Mouse (Mus musculus): ENCODE data around the gene Sik1. TPM values are rescaled to one million over a fixed set of nuclear protein-coding genes. Genes with fewer than 3 reads are reported as not detected.

Gene Sik1
- polyA plus RNA-seq, 1 experiment from 2014 or later, result 33.6 TPM

DNA sequence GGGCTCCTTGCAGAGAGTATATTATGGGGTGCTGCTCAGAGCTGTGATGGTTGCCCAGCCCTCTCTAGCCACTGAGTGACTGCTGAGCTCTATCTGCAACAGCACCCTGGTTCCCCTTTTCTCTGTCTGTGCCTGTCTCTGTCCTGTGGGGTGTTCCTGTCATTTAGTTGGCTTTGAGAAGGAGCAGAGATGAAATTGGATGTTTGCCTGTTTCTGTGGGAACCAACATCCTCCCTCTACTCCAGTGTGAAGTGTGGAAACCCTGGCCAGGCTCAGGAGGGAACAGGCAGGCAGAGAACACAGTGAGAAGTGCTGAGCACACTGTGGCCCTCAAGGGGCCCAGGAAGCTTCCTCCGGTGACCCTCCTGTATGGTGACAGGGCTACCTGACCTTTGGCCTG, 40.8 kb downstream of the Sik1 start:
- Histone ChIP-seq H3K9me3 (replicated peaks) (no peaks in the 10 kb centered on the region), H3K36me3 (no peaks in the 10 kb centered on the region), H3K9ac (no peak overlapping the region), H3K4me2 (replicated peaks) (no peak overlapping the region), H3K27ac (replicated peaks) (no peak overlapping the region), H3K4me3 (replicated peaks) (no peak overlapping the region), H3K27me3 (no peaks in the 10 kb centered on the region), H3K4me1 (peaks cover 5% of the 10 kb centered on the region)
- no peak for ATAC-seq (ENCODE audit: insufficient number of reproducible peaks, low FRiP score, low TSS enrichment, low read depth)
- 76% methylated on average over 1 of the region's 1 CpGs for WGBS

DNA sequence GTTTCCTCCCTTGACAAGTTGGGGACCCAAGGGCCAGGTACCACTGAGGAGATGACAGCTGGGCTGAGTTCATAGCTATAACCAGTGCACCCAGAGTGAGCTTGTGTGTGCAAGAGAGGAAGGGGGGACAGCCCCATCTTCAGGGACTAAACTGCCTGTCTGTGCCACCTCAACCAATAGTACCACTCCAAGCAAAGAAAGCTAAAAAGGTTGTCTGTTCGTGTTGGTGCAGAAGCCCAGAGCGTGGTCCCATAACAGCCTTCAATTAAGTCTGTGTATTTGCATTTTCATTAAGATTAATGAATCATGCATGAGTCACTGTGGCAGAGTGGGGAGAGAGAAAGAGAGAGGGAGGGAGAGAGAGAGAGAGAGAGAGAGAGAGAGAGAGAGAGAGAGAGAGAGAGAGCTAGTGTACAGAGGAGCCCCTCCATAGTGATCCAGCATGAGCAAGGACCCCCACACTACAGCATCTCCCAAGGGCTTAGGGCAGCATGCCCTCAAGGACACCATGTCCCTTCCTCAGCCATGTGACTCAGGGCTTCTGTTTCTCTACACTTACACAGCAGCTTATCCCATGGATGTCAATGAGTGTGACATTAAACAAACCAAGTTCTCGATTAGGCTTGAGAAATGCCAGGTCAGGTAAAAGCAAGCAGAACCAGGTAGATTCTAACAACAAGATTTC, 41.5 kb downstream of the Sik1 start:
- no peak for ATAC-seq (ENCODE audit: insufficient number of reproducible peaks, low FRiP score, low TSS enrichment, low read depth)
- WGBS, result 81% methylated on average over 3 of the region's 3 CpGs
- peaks cover 12% of the 10 kb centered on the region for H3K4me1 ChIP-seq
- no peak overlapping the region for H3K4me3 ChIP-seq (replicated peaks)
- H3K4me2 ChIP-seq (replicated peaks), result no peak overlapping the region
- no peaks in the 10 kb centered on the region for H3K27me3 ChIP-seq
- no peaks in the 10 kb centered on the region for H3K9me3 ChIP-seq (replicated peaks)
- no peak overlapping the region for H3K9ac ChIP-seq
- no peak overlapping the region for H3K27ac ChIP-seq (replicated peaks)
- no peaks in the 10 kb centered on the region for H3K36me3 ChIP-seq

DNA sequence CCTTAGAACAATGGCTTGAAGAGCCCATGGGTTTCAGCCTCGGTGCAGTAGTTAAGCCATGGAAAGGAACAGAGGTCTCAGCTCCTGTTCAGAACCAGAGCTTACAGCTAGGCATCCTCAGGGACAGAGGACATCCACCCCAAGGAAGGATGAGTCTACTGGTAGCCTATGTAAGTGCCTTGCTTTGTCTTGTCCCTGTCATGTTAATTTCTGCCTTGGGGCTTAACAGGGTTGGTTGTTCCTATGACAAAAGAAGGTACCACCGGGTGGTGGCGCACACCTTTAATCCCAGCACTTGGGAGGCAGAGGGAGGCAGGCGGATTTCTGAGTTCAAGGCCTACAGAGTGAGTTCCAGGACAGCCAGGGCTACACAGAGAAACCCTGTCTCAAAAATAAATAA, 44.3 kb downstream of the Sik1 start:
- peaks cover 19% of the 10 kb centered on the region for H3K4me1 ChIP-seq
- no peaks in the 10 kb centered on the region for H3K27me3 ChIP-seq
- no peak for ATAC-seq (ENCODE audit: insufficient number of reproducible peaks, low FRiP score, low TSS enrichment, low read depth)
- no peak overlapping the region for H3K9ac ChIP-seq
- H3K36me3 ChIP-seq, result no peaks in the 10 kb centered on the region
- H3K4me2 ChIP-seq (replicated peaks), result no peak overlapping the region
- WGBS, result 53% methylated on average over 4 of the region's 4 CpGs
- H3K27ac ChIP-seq (replicated peaks), result no peak overlapping the region
- H3K9me3 ChIP-seq (replicated peaks), result no peaks in the 10 kb centered on the region
- H3K4me3 ChIP-seq (replicated peaks), result no peak overlapping the region

DNA sequence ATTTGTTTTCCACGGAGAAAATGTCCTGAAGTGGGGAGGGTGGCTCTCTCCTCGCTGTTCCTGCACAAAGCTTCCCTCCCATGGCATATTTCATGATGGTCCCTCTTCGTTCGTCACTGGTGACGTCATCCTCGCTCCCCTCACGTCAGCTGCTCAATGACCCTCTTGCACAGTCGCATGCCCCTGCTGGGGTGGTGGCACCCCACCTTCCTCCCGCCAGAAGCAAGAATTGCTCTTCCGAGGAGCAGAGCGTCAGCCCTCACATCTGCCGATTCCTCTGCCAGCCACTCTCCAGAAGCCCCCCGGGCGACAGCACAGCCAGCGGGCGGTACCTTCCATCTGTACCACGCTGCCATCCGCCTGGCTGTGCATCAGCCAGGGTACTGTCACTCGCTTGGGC, 45.7 kb downstream of the Sik1 start:
- Histone ChIP-seq H3K27ac (replicated peaks) (no peak overlapping the region), H3K36me3 (no peaks in the 10 kb centered on the region), H3K9me3 (replicated peaks) (no peaks in the 10 kb centered on the region), H3K4me1 (peaks cover 25% of the 10 kb centered on the region), H3K9ac (no peak overlapping the region), H3K4me2 (replicated peaks) (peak overlapping the region; percentile 15; the same call in 1 of the 2 replicates), H3K4me3 (replicated peaks) (0 out of 2 replicates have a peak overlapping the region, but pooled peaks have one; percentile 6), H3K27me3 (no peaks in the 10 kb centered on the region)
- no peak for ATAC-seq (ENCODE audit: insufficient number of reproducible peaks, low FRiP score, low TSS enrichment, low read depth)
- 27% methylated on average over 19 of the region's 19 CpGs for WGBS

DNA sequence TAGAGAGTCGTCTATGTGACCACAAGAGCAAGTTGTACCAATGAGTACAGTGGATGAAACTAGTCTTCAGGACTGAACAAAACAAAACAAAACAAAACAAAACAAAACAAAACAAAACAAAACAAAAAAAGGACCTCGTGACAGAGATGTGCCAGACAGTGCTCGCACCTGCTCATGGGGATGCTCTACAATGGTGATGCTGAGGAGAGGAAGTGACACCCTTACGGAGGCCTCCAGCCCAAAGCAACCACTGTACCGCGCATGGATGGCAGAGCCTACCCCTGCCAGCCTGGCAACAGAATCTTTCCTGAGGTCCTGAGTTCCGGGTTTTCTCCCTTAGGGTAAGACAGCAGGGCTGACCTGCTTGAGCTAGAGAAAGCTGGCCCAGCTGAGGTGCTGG, 46.5 kb downstream of the Sik1 start:
- WGBS, result 94% methylated on average over 7 of the region's 7 CpGs
- Histone ChIP-seq H3K4me2 (replicated peaks) (no peak overlapping the region), H3K9ac (no peak overlapping the region), H3K9me3 (replicated peaks) (no peaks in the 10 kb centered on the region), H3K4me1 (peaks cover 25% of the 10 kb centered on the region), H3K27ac (replicated peaks) (no peak overlapping the region), H3K27me3 (no peaks in the 10 kb centered on the region), H3K4me3 (replicated peaks) (no peak overlapping the region), H3K36me3 (no peaks in the 10 kb centered on the region)
- no peak for ATAC-seq (ENCODE audit: insufficient number of reproducible peaks, low FRiP score, low TSS enrichment, low read depth)

DNA sequence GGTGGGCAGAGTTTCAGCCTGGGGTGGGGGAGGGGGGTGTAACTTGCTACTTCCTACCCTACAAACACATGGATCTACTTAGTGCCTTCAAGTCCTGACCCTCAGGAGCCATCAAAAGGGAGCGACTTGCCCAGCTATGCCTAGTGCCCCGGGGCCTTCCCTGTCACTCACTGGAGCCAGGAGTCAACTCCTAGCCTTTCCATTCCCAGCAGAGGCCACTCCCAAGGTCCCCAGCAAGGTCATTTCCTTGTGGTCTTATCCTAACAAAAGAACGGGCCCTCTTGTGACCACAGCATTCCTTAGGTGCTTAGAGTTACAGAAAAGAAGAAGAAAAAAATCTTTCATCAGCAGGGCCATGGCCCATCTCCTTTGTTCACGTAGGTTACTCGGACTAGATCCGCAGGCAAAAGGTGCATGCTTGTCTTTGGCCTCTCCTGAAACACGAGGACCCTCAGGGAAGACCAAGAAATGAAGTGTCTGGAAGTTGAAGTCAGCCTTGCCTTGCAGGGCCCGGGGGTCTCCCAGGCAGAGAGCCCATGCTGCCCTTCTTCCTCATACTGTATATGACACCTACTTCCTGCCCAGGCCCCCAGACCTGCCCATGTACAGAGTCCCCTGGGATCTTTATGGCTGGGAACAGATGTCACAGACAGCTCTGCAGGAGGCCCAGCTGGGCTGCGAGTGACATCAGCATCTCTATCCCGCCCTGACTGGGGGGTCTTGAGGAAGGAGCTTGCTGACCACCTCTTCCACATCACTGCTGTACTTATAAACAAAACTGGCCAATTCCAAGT, 47.3 kb downstream of the Sik1 start:
- Histone ChIP-seq H3K4me2 (replicated peaks) (no peak overlapping the region), H3K36me3 (no peaks in the 10 kb centered on the region), H3K9me3 (replicated peaks) (no peaks in the 10 kb centered on the region), H3K9ac (no peak overlapping the region), H3K27ac (replicated peaks) (no peak overlapping the region), H3K4me3 (replicated peaks) (no peak overlapping the region), H3K27me3 (no peaks in the 10 kb centered on the region), H3K4me1 (peaks cover 25% of the 10 kb centered on the region)
- WGBS, result 27% methylated on average over 10 of the region's 10 CpGs
- no peak for ATAC-seq (ENCODE audit: insufficient number of reproducible peaks, low FRiP score, low TSS enrichment, low read depth)

DNA sequence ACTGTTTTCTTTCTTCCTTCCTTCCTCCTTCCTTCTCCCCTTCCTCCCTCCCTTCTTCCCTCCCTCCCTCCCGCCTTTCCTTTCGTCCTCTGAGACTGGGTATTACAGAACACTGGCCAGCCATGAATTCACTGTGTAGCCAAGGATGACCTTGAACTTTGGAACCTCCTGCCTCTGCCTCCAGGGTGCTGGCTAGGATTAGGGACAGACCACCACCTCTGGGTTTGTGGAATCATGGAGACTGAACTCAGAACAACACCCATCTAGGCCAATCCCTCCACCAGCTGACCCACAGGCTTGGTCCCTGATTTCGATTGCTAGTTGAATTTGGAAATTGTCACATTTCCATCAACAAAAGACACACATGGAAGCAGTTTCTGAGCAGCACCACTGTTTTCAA, 49.1 kb downstream of the Sik1 start:
- Histone ChIP-seq H3K9me3 (replicated peaks) (no peaks in the 10 kb centered on the region), H3K4me2 (replicated peaks) (no peak overlapping the region), H3K4me1 (peaks cover 25% of the 10 kb centered on the region), H3K4me3 (replicated peaks) (no peak overlapping the region), H3K9ac (no peak overlapping the region), H3K36me3 (no peaks in the 10 kb centered on the region), H3K27me3 (no peaks in the 10 kb centered on the region), H3K27ac (replicated peaks) (0 out of 2 replicates have a peak overlapping the region, but pooled peaks have one; percentile 41)
- WGBS, result 42% methylated on average over 3 of the region's 3 CpGs
- no peak for ATAC-seq (ENCODE audit: insufficient number of reproducible peaks, low FRiP score, low TSS enrichment, low read depth)

DNA sequence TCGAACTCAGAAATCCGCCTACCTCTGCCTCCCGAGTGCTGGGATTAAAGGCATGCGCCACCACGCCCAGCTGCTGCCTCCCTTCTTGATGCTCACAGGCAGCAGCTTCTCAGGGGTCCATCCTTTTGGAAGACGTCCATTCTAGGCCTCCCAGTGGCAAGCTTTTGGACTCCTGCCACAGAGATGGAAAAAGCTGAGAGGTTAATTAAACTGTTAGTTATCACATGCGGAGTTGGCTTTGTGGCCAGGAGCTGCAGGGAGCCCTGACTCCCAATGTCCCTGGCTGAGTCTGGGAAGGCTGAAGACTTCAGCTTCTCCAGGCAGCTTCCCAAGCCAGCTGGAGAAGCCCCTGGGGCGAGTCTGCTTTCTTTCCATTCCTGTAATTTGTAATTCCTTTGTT, 49.6 kb downstream of the Sik1 start:
- H3K9me3 ChIP-seq (replicated peaks), result no peaks in the 10 kb centered on the region
- no peak overlapping the region for H3K4me2 ChIP-seq (replicated peaks)
- H3K36me3 ChIP-seq, result no peaks in the 10 kb centered on the region
- H3K27ac ChIP-seq (replicated peaks), result no peak overlapping the region; the same call in 1 of the 2 replicates
- H3K4me1 ChIP-seq, result peaks cover 25% of the 10 kb centered on the region
- no peak overlapping the region for H3K9ac ChIP-seq
- 27% methylated on average over 8 of the region's 8 CpGs for WGBS
- no peak for ATAC-seq (ENCODE audit: insufficient number of reproducible peaks, low FRiP score, low TSS enrichment, low read depth)
- H3K4me3 ChIP-seq (replicated peaks), result no peak overlapping the region
- H3K27me3 ChIP-seq, result no peaks in the 10 kb centered on the region

DNA sequence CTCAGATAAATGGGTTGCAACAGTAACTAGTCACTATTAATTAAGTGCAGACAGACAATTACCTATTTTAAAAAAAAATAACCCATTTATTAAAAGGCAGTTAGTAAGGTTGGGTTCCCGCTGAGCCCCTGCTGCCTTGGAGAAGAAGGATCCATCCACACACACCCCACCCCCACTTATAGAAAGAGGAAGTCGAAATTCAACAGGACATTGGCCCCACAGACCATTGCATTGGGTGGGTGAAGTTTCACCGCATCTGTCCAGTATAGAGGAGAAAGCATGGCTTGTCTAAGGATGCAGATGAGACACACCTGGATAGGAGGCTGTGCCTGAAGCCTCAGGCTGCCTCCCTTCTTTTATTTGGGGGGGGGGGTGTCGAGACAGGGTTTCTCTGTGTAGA, 50.0 kb downstream of the Sik1 start:
- 61% methylated on average over 4 of the region's 4 CpGs for WGBS
- peaks cover 25% of the 10 kb centered on the region for H3K4me1 ChIP-seq
- H3K9ac ChIP-seq, result no peak overlapping the region
- no peaks in the 10 kb centered on the region for H3K36me3 ChIP-seq
- no peaks in the 10 kb centered on the region for H3K9me3 ChIP-seq (replicated peaks)
- H3K4me3 ChIP-seq (replicated peaks), result no peak overlapping the region
- no peak overlapping the region for H3K27ac ChIP-seq (replicated peaks)
- ATAC-seq (ENCODE audit: insufficient number of reproducible peaks, low FRiP score, low TSS enrichment, low read depth), result no peak
- no peak overlapping the region for H3K4me2 ChIP-seq (replicated peaks)
- no peaks in the 10 kb centered on the region for H3K27me3 ChIP-seq

DNA sequence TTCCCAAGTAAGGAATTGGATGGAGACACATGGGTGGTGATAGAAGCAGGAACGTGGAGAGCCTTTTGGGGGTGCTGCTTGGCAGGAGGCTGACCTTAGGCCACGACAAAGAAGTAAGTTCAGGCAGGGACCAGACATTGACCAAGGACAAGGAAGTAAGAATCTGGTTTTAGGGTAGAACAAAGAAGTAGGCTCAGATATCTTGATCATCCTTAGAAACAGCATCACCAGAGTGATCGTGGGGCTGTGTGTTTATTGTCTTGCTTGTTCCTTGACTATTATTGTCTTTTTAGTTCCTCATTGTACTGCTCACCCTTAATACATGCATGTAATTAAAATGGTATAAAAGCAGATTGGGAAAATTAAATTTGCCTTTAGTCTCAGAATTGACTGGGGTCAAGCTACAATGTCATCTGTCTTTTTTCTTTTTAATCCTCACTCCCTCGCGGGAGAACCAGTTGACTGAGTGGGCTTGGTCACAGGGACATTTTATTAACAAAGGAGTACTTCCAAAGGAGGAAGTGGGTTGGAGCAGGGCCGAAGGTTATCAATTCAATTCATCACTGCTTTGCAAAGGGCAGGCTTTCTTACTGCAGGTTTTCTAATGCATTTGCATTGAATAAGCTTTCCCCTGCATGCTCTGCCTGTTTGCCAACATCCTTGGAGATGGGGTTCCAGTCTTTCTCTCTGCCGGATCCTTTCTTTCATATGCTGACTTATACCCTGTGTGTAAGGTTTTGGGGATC, 53.2 kb downstream of the Sik1 start:
- Histone ChIP-seq H3K4me2 (replicated peaks) (no peak overlapping the region), H3K27ac (replicated peaks) (no peak overlapping the region), H3K9ac (no peak overlapping the region), H3K27me3 (no peaks in the 10 kb centered on the region), H3K4me1 (peaks cover 8% of the 10 kb centered on the region), H3K36me3 (no peaks in the 10 kb centered on the region), H3K4me3 (replicated peaks) (no peak overlapping the region), H3K9me3 (replicated peaks) (no peaks in the 10 kb centered on the region)
- ATAC-seq (ENCODE audit: insufficient number of reproducible peaks, low FRiP score, low TSS enrichment, low read depth), result no peak
- 67% methylated on average over 7 of the region's 7 CpGs for WGBS

DNA sequence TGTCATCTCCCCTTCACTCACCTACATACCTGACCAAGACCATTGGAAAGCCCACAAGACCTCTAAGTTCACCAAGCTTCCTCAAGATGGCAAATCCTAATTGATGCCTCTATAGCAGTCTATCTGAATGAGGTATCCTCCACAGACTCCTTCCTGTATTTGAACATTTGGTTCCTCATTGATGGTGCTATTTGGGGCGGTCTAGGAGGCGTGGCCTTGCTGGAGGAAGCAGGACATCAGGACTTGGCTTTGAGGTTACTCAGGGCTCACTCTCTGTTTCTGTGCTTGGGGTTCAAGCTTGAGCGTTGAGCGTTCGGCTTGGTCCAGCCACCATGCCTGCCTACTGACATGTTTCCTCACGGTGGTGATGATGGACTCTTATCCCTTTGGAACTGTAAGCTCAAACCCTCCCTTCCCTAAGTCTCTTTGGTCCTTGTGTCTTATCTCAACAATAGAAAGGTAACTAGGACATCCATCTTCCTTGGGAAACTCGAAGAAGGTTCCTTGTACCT, 54.7 kb downstream of the Sik1 start:
- Histone ChIP-seq H3K36me3 (no peaks in the 10 kb centered on the region), H3K9me3 (replicated peaks) (no peaks in the 10 kb centered on the region), H3K4me3 (replicated peaks) (no peak overlapping the region), H3K4me1 (peaks cover 5% of the 10 kb centered on the region), H3K4me2 (replicated peaks) (no peak overlapping the region), H3K27ac (replicated peaks) (no peak overlapping the region), H3K9ac (no peak overlapping the region), H3K27me3 (no peaks in the 10 kb centered on the region)
- WGBS, result 90% methylated on average over 7 of the region's 7 CpGs
- ATAC-seq (ENCODE audit: insufficient number of reproducible peaks, low FRiP score, low TSS enrichment, low read depth), result no peak
